Mouse (Mus musculus) testis, adult 2 months (tissue): ENCODE data around the gene Pon1.

Source experiments
- CTCF ChIP-seq: fragments of 200-500 bp; IDR thresholded peaks from 2 replicates; pipeline ENCODE4 v1.5.1; 2012; ENCODE audit warnings: low read depth, mild to moderate bottlenecking, inconsistent platforms, low read length, moderate library complexity; ENCODE audit not compliant: control insufficient read depth, insufficient read depth, insufficient replicate concordance
- POLR2A ChIP-seq: fragments of 200-500 bp; IDR thresholded peaks from 2 replicates; pipeline ENCODE4 v1.6.1; 2012; ENCODE audit warnings: low read depth, mild to moderate bottlenecking, inconsistent platforms, low read length, moderate library complexity; ENCODE audit not compliant: control insufficient read depth

GRCm38 (mm10) chr6:5237510-5237909, 43.8 kb upstream of the Pon1 start:
- TF ChIP-seq CTCF = no peak
- TF ChIP-seq POLR2A = no peak
